Mouse (Mus musculus) MEL (cell line): ENCODE data around the gene Cpeb4.

Experiments used
- CTCF ChIP-seq, 3 experiments: IDR thresholded peaks in 2 of 3; conservative IDR thresholded peaks in 1 of 3; 2 replicates each; pipeline ENCODE4 v1.5.1; 2011 to 2012; ENCODE audit warnings: low read length in 3 of 3, low read depth in 2 of 3, mild to moderate bottlenecking in 2 of 3, improper control_type of control experiment in 1 of 3, inconsistent platforms in 1 of 3, mixed read lengths in 1 of 3, moderate library complexity in 1 of 3; ENCODE audit not compliant: control insufficient read depth in 1 of 3, insufficient read depth in 1 of 3, poor library complexity in 1 of 3, severe bottlenecking in 1 of 3
- MAX ChIP-seq: IDR thresholded peaks from 2 replicates; pipeline ENCODE4 v1.6.1; 2011; ENCODE audit warnings: low read length, improper control_type of control experiment
- POLR2A ChIP-seq, 2 experiments: IDR thresholded peaks; 2 replicates each; pipeline ENCODE4 v1.6.1; 2011 to 2012; ENCODE audit warnings: low read length in 2 of 2, mild to moderate bottlenecking in 2 of 2, control low read depth in 1 of 2, improper control_type of control experiment in 1 of 2, low read depth in 1 of 2, moderate library complexity in 1 of 2; ENCODE audit not compliant: control insufficient read depth in 1 of 2, insufficient read depth in 1 of 2, poor library complexity in 1 of 2
- TAL1 ChIP-seq: IDR thresholded peaks from 2 replicates; pipeline ENCODE4 v1.6.1; 2012; ENCODE audit warnings: mild to moderate bottlenecking, inconsistent platforms, low read length, moderate library complexity, mixed read lengths
- ZC3H11A ChIP-seq: IDR thresholded peaks from 2 replicates; pipeline ENCODE4 v1.6.1; 2012; ENCODE audit warnings: low read depth, mild to moderate bottlenecking, inconsistent platforms, low read length, improper control_type of control experiment
- ZKSCAN1 ChIP-seq: IDR thresholded peaks from 2 replicates; pipeline ENCODE4 v1.6.1; 2012; ENCODE audit warnings: low read depth, mild to moderate bottlenecking, inconsistent platforms, low read length, improper control_type of control experiment, moderate library complexity

- TF ChIP-seq CTCF (IDR thresholded peaks at IDR 0.05 in 2 of 3, conservative IDR thresholded peaks at IDR 0.05 in 1 of 3; ENCODE audit: control insufficient read depth in 1 of 3, insufficient read depth in 1 of 3, low read depth in 2 of 3, low read length in 3 of 3, poor library complexity in 1 of 3, severe bottlenecking in 1 of 3) (no peak), ZC3H11A (no peak), TAL1 (no peak), MAX (no peak), POLR2A (IDR thresholded peaks at IDR 0.05; ENCODE audit: control insufficient read depth in 1 of 2, insufficient read depth in 1 of 2, low read depth in 1 of 2, low read length in 2 of 2, poor library complexity in 1 of 2) (no peak), ZKSCAN1 (no peak)
These were observed 40.0 kb upstream of the Cpeb4 start for GRCm38 (mm10) chr11:31831983-31832382.
